Mouse (Mus musculus): ENCODE data around the gene Rasl10a.
"Not testable (repeated sequence)": the region's sequence is repeated elsewhere in the genome, so short reads cannot be mapped to it uniquely, and the experiment has no call there.

The Rasl10a gene

GRCm38 (mm10) chr11:5074882-5075281 is 17.0 kb downstream of the Rasl10a start:
- DNase-seq (ENCODE audit: low spot score in 2 of 2) = no peak

- DNase-seq (ENCODE audit: low spot score in 2 of 2) = no peak
Observed at GRCm38 (mm10) chr11:5075760-5076159, 17.8 kb downstream of the Rasl10a start.

GRCm38 (mm10) chr11:5076843-5077242 is 18.9 kb downstream of the Rasl10a start:
- DNase-seq (ENCODE audit: low spot score in 2 of 2) = not testable (repeated sequence)

- no peak for DNase-seq (ENCODE audit: low spot score in 2 of 2)
Observed at GRCm38 (mm10) chr11:5089147-5089546, 31.2 kb downstream of the Rasl10a start.

GRCm38 (mm10) chr11:5091706-5092105 is 33.8 kb downstream of the Rasl10a start:
- DNase-seq (ENCODE audit: low spot score in 2 of 2) = no peak

- no peak for DNase-seq (ENCODE audit: low spot score in 2 of 2)
Observed at GRCm38 (mm10) chr11:5095877-5096276, 37.9 kb downstream of the Rasl10a start.

GRCm38 (mm10) chr11:5096480-5097020 is 38.6 kb downstream of the Rasl10a start:
- DNase-seq (ENCODE audit: low spot score in 2 of 2) = no peak

GRCm38 (mm10) chr11:5098035-5098735 is 40.3 kb downstream of the Rasl10a start:
- peak in 1 of 2 experiments; percentile 28 for DNase-seq (ENCODE audit: low spot score in 2 of 2)

- peak; percentile 98 to 99 for DNase-seq (ENCODE audit: low spot score in 2 of 2)
Observed at GRCm38 (mm10) chr11:5098736-5099542, 41.0 kb downstream of the Rasl10a start, which contains the start of the genes Rhbdd3 and Ewsr1. Gene Rhbdd3, plus strand, starts transcription at chr11:5098926. Gene Ewsr1, minus strand, starts transcription at chr11:5099266.

- peak; percentile 55 to 71 for DNase-seq (ENCODE audit: low spot score in 2 of 2)
Observed at GRCm38 (mm10) chr11:5099576-5100183, 41.8 kb downstream of the Rasl10a start.

GRCm38 (mm10) chr11:5100283-5100682 is 42.4 kb downstream of the Rasl10a start:
- no peak for DNase-seq (ENCODE audit: low spot score in 2 of 2)

- DNase-seq (ENCODE audit: low spot score in 2 of 2) = no peak
Observed at GRCm38 (mm10) chr11:5100801-5101200, 42.9 kb downstream of the Rasl10a start.

GRCm38 (mm10) chr11:5101641-5102040 is 43.7 kb downstream of the Rasl10a start:
- DNase-seq (ENCODE audit: low spot score in 2 of 2) = no peak

- no peak for DNase-seq (ENCODE audit: low spot score in 2 of 2)
Observed at GRCm38 (mm10) chr11:5102384-5102783, 44.5 kb downstream of the Rasl10a start.

GRCm38 (mm10) chr11:5103986-5104509 is 46.1 kb downstream of the Rasl10a start:
- DNase-seq (ENCODE audit: low spot score in 2 of 2) = no peak

- DNase-seq (ENCODE audit: low spot score in 2 of 2) = no peak
Observed at GRCm38 (mm10) chr11:5109441-5109840, 51.5 kb downstream of the Rasl10a start.

All from natural killer cell, adult 2 months (primary cell).